Mouse (Mus musculus): ENCODE data around the gene Hoxb8.

Gene Hoxb8

GRCm38 (mm10) chr11:96268031-96268745, 13.5 kb upstream of the Hoxb8 start:
- peak in 1 of 2 experiments; percentile 22 for DNase-seq

- peak; percentile 84 to 92 for DNase-seq
These were observed 11.8 kb upstream of the Hoxb8 start for GRCm38 (mm10) chr11:96269869-96270268.

GRCm38 (mm10) chr11:96270996-96271540, 10.6 kb upstream of the Hoxb8 start, which contains the start of gene Hoxb9:
Hoxb9 (plus strand) TSS chr11:96271457.
- peak; percentile 72 to 88 for DNase-seq

GRCm38 (mm10) chr11:96271541-96272011, 10.1 kb upstream of the Hoxb8 start:
- peak; percentile 80 to 91 for DNase-seq

DNA sequence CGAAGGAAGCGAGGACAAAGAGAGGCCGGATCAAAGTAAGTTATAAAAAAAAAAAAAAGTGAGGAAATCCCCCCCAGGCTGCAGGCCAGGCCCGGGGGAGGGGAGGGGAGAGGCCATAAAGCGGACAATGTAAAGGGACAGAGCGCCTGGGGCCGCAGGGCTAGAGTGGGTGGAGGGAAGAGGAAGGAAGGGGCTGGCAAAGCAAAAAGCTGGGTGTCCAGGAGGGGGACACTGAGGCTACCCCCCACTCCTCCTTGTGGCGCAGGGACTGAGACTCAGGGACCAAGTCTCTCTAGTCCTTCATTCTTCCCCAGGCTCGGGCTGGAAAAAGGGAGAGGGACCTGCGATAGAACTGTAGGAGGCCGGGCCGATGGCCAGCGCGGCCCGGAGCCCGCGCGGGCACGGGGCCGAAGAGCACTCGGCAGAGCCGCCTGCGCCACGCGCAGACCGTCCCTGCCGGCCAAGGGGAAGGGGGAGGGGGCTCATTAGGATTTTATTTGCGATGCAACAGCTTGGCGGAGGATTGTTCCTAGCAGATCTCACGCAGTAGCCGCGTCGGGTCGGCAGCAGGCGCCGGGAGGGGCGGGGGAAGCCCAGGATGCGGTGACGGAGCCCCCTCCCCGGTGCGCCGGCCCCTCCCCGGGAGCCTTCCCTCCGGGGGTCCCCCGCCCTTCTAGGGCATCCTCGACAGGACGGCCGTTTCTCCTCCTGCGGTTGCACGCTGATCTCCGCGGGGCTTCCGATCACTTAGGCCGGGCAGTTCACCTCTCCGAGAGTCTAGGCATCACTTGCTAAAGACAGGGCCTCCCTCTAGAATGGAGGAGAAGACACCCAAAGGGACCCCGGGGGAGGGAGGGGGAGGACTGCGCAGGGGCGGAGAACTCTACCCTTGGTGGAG, 9.4 kb upstream of the Hoxb8 start:
- DNase-seq = peak in 1 of 2 experiments; percentile 75

DNA sequence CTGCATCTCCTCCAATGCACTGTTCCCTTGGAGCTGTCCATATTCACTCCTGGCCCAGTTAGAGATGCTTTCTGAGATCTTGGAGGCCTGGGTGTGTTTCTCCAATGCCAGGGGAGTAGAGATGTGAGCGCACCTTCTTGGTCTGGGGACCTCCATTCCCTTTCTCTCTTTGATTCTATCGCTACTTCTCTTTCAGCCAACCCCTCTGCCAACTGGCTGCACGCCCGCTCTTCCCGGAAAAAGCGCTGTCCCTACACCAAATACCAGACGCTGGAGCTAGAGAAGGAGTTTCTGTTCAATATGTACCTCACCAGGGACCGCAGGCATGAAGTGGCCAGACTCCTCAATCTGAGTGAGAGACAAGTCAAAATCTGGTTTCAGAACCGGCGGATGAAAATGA, 7.3 kb upstream of the Hoxb8 start:
- no peak for DNase-seq

- DNase-seq = peak; percentile 79 to 82
These were observed 5.8 kb upstream of the Hoxb8 start for GRCm38 (mm10) chr11:96275896-96276295.

- DNase-seq = peak in 1 of 2 experiments; percentile 63
These were observed 4.3 kb upstream of the Hoxb8 start for GRCm38 (mm10) chr11:96277151-96278044.

DNA sequence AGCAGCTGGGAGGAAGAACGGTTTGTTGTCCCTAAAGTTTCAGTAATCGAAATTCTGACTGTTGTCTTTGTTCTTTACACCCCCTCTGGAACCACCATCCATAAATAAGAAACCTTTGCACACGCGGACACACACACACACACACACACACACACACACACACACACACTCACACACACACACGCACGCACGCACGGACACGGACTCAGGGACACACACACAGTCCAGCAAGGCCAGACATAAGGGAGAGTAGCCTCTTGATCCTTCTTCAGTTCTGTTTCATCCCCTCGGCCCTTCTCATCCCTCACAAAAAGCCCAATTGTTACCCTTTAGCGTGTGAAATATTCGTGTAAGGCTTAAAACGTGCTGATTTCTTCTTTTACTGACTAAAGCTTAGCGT, 3.4 kb upstream of the Hoxb8 start:
- no peak for DNase-seq

- peak; percentile 91 to 92 for DNase-seq
These were observed 2.9 kb upstream of the Hoxb8 start for GRCm38 (mm10) chr11:96278773-96279172.

GRCm38 (mm10) chr11:96279421-96280233, 2.1 kb upstream of the Hoxb8 start:
- DNase-seq = peak; percentile 64 to 77

DNA sequence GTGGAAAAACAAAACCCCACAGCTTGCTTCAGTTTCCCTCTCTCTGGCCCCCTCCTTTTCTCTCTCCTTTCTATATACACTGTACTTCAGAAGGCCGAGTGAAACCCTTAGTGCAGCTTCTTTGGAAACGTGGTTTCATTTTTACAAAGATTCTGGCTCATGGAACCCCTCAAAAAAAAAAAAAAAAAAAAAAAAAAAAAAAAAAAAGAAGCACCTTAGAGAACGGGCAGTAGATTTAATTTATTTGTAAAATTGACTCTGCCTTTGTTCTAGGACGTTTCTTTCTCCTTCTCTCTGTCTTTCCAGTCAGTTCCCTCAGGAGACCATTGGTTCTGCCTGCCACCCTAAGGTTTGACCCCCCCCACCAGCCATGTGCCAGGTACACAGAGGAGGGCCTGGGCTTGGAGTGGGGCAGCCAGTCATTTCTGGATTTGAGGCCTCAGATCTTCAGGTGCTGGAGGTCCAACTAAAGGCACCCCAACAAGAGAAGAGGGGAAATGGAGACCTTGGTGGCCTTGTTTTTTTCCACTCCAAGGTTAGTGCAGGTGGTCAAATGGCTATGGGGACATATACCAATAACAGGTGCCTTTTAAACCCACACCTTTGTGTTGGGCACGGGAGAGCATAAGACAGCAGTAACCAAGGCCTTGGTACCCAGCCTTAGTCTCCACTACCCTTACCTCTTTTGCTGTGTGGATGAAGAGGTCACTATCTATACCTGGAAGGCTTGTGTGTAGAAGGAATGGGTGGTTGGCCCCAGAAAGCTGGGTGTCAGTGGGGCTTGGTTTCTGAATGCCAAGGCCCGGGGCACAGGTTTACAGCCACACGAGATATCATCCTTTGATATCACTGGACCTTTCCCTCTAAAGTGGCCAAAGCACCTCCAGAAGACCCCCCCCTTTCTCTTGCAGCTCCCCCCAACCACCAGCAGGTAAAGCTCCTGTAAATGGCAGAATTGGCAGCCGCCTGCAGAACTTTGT, 1.0 kb upstream of the Hoxb8 start:
- peak; percentile 71 to 87 for DNase-seq

GRCm38 (mm10) chr11:96281396-96281795, 309 bp upstream of the Hoxb8 start:
- DNase-seq = peak; percentile 38 to 67

GRCm38 (mm10) chr11:96282795-96283430, 1.2 kb downstream of the Hoxb8 start:
- peak; percentile 27 to 74 for DNase-seq

DNA sequence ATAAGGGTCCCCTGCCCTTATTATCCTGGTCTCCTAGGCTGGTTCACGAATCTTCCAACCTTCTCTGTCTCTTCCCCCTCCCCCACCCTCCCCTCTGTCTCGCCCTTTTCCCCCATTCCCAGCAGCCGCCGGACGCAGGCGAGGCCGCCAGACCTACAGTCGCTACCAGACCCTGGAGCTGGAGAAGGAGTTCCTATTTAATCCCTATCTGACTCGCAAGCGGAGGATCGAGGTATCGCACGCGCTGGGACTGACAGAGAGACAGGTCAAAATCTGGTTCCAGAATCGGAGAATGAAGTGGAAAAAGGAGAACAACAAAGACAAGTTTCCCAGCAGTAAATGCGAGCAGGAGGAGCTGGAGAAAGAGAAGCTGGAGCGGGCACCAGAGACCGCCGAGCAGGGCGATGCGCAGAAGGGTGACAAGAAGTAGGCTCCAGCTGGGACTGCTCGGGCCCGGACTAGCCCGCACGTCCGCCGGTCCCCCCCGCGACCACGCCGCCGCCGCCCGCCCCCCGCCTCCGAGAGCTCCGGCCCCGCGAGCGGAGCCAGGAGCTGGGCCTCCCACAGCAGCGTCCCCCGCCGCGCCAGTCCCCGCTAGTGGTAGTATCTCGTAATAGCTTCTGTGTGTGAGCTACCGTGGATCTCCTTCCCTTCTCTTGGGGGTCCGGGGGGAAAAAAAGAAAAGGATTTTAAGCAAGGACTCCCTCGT, 2.5 kb downstream of the Hoxb8 start:
- peak; percentile 67 to 79 for DNase-seq

DNA sequence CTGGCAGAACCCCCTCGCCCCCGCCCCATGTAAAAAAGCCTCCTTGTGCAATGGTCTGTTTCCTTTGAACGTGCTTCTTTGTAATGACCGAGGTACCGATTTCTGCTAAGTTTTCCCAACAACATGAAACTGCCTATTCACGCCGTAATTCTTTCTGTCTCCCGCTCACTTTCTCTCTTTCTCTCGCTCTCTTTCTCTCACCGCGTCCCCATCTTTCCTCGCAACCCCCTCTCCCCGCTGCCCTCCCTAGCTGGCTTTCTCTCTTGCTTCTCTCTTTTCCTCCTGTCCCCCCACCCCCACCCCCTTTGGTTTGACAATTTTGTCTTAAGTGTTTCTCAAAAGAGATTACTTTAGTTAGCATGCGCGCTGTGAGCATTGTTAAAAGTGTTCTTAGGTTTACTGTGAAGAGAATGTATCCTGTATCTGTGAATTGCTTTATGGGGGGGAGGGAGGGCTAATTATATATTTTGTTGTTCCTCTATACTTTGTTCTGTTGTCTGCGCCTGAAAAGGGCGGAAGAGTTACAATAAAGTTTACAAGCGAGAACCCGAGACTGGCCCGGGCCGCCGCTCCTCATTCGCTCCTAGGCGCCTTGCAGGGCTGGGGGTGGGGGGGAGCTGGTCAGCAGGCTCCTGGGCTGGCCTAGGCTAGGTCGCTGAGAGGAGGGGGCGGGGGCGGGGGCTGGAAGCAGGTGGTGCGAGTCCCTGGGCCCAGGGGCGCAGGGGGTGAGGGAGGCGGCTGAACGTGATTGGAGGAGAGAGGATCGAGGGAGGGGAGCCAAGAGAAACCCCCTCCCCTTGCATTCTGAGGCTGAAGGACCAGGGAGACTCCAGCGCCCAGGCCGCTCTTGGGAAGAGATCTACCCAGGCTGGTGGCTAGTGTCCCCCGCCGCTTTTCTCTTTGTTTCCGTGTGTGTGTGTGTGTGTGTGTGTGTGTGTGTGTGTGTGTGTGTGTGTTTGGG, 3.3 kb downstream of the Hoxb8 start:
- DNase-seq = peak; percentile 80 to 93
